Mouse (Mus musculus): ENCODE data around the gene Pklr.

The Pklr gene

GRCm38 (mm10) chr3:89164506-89165267 is 28.7 kb downstream of the Pklr start, which contains the start of gene Clk2:
Gene Clk2 (plus strand): TSS chr3:89164795.
- peak; percentile 68 for DNase-seq (ENCODE audit: low spot score)

- no peak for DNase-seq (ENCODE audit: low spot score)
Measured at GRCm38 (mm10) chr3:89165268-89165870, 29.4 kb downstream of the Pklr start.

- DNase-seq (ENCODE audit: low spot score): no peak
Measured at GRCm38 (mm10) chr3:89166945-89167344, 31.0 kb downstream of the Pklr start.

GRCm38 (mm10) chr3:89174844-89175243 is 38.9 kb downstream of the Pklr start:
- no peak for DNase-seq (ENCODE audit: low spot score)

GRCm38 (mm10) chr3:89175544-89175943 is 39.6 kb downstream of the Pklr start:
- no peak for DNase-seq (ENCODE audit: low spot score)

GRCm38 (mm10) chr3:89176421-89176820 is 40.5 kb downstream of the Pklr start:
- DNase-seq (ENCODE audit: low spot score): no peak

GRCm38 (mm10) chr3:89177242-89178106 is 41.5 kb downstream of the Pklr start, which contains the start of gene Scamp3:
Gene Scamp3 (plus strand): TSS chr3:89177473.
- DNase-seq (ENCODE audit: low spot score): peak; percentile 44

GRCm38 (mm10) chr3:89178107-89178385 is 42.1 kb downstream of the Pklr start:
- DNase-seq (ENCODE audit: low spot score): no peak

- DNase-seq (ENCODE audit: low spot score): no peak
Measured at GRCm38 (mm10) chr3:89179056-89179455, 43.1 kb downstream of the Pklr start.

- DNase-seq (ENCODE audit: low spot score): no peak
Measured at GRCm38 (mm10) chr3:89181749-89182500, 46.0 kb downstream of the Pklr start.

GRCm38 (mm10) chr3:89182531-89183057 is 46.7 kb downstream of the Pklr start:
- no peak for DNase-seq (ENCODE audit: low spot score)

GRCm38 (mm10) chr3:89183058-89183958 is 47.4 kb downstream of the Pklr start, which contains the start of gene Fam189b:
Gene Fam189b (plus strand): TSS chr3:89183143.
- peak; percentile 46 for DNase-seq (ENCODE audit: low spot score)

GRCm38 (mm10) chr3:89183959-89184315 is 48.0 kb downstream of the Pklr start:
- DNase-seq (ENCODE audit: low spot score): no peak

GRCm38 (mm10) chr3:89187197-89187596 is 51.3 kb downstream of the Pklr start:
- no peak for DNase-seq (ENCODE audit: low spot score)

- no peak for DNase-seq (ENCODE audit: low spot score)
Measured at GRCm38 (mm10) chr3:89187690-89188477, 51.9 kb downstream of the Pklr start.

- no peak for DNase-seq (ENCODE audit: low spot score)
Measured at GRCm38 (mm10) chr3:89188478-89188875, 52.5 kb downstream of the Pklr start.

- no peak for DNase-seq (ENCODE audit: low spot score)
Measured at GRCm38 (mm10) chr3:89190436-89190835, 54.5 kb downstream of the Pklr start.

GRCm38 (mm10) chr3:89193351-89193750 is 57.4 kb downstream of the Pklr start:
- DNase-seq (ENCODE audit: low spot score): no peak

- no peak for DNase-seq (ENCODE audit: low spot score)
Measured at GRCm38 (mm10) chr3:89193853-89194252, 57.9 kb downstream of the Pklr start.

Data from urinary bladder, postnatal 10 days (tissue).